ENCODE assay signal across 15 mouse cellular contexts in genomic region chr4:138335036-138335435, GRCm38 (mm10). TPM values are rescaled to one million over a fixed set of nuclear protein-coding genes. Genes with fewer than 3 reads are reported as not detected.
"Had no signal": no experiment of that assay in that cellular context is flagged by ENCODE, and none has a peak within 500 bp of the region (broad histone marks: within the 10 kb centered on the region; RNA-seq: fewer than 3 reads in every experiment).

No protein-coding gene starts in this region.

- H3K9me3 ChIP-seq: kidney, embryonic 15.5 days; limb, embryonic 12.5 days; limb, embryonic 15.5 days had no signal

- H3K9ac ChIP-seq: kidney, embryonic 15.5 days; limb, embryonic 12.5 days; limb, embryonic 15.5 days; liver, embryonic 14.5 days; liver, postnatal 0 days; lung, embryonic 14.5 days had no signal

- H3K27ac ChIP-seq: kidney, embryonic 15.5 days; limb, embryonic 12.5 days; limb, embryonic 15.5 days; liver, embryonic 14.5 days; macrophage had no signal

- DNase-seq: kidney, adult 8-10 months; kidney, postnatal 10 days; left cerebral cortex, postnatal 4 days; liver, postnatal 0 days; lung, embryonic 14.5 days; midbrain, embryonic 14.5 days; thymus, postnatal 25 days had no signal

- ATAC-seq: liver, postnatal 0 days; lung, postnatal 0 days had no signal

- H3K4me1 ChIP-seq: kidney, embryonic 15.5 days; limb, embryonic 12.5 days had no signal

- H3K36me3 ChIP-seq: kidney, embryonic 15.5 days; limb, embryonic 12.5 days; limb, embryonic 15.5 days had no signal

- H3K4me3 ChIP-seq: kidney, embryonic 15.5 days; limb, embryonic 12.5 days; limb, embryonic 15.5 days had no signal

- H3K4me2 ChIP-seq: kidney, embryonic 15.5 days; limb, embryonic 12.5 days; limb, embryonic 15.5 days; liver, embryonic 11.5 days; lung, embryonic 14.5 days had no signal

RNA-seq across cellular contexts. Expression of gene Cda, which starts 32.8 kb away (rescaled TPM):
- total RNA-seq: megakaryocyte, adult 5-6 weeks had no signal
- polyA plus RNA-seq: macrophage had no signal
